Mouse (Mus musculus): ENCODE results near the gene Stkld1. TPM values are rescaled to one million over a fixed set of nuclear protein-coding genes. Genes with fewer than 3 reads are reported as not detected.
"Not testable (repeated sequence)": the region's sequence is repeated elsewhere in the genome, so short reads cannot be mapped to it uniquely, and the experiment has no call there.

Gene Stkld1
- total RNA-seq (2021): under 1 TPM; 0.20 to 0.39 TPM
- long read RNA-seq: 0 reads

GRCm38 (mm10) chr2:26933304-26934055, at the start of gene Stkld1, which contains the start of gene Surf4:
Stkld1 (plus strand) TSS chr2:26934047.
Surf4 (minus strand) TSS chr2:26933928.
- peak; percentile 84 to 92 for DNase-seq (ENCODE audit: low spot score in 2 of 2)

- DNase-seq (ENCODE audit: low spot score in 2 of 2): not testable (repeated sequence)
Observed at GRCm38 (mm10) chr2:26885541-26885940, 48.3 kb upstream of the Stkld1 start.

GRCm38 (mm10) chr2:26886170-26886569, 47.7 kb upstream of the Stkld1 start:
- DNase-seq (ENCODE audit: low spot score in 2 of 2): not testable (repeated sequence)

GRCm38 (mm10) chr2:26895898-26896297, 37.9 kb upstream of the Stkld1 start:
- DNase-seq (ENCODE audit: low spot score in 2 of 2): no peak

- DNase-seq (ENCODE audit: low spot score in 2 of 2): no peak
Observed at GRCm38 (mm10) chr2:26900731-26901130, 33.1 kb upstream of the Stkld1 start.

DNA sequence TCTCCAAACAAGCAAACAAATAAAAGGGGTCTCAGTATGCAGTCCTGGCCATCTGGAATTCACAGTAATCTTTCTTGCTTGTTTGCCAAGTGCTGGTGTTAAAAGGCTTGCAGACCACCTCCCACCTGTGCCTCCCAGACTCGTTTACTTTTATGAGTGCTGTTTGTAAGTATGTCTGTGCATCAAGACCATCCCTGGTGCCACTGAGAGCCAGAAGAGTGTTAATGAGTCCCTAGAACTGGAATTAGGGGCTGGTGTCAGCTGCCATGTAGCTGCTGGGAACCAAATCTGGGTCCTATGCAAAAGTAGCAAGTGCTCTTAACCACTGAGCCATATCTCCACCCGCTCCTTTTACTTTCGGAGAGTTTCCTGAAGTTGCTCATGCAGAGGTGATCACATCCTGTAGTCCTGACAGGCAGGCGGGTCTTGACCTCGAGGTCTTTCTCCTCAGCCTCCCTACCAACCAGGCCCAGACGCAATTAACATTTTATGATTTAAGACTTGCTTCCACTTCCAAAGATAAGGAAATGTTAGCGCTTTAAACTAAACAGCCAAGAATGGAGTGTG, 31.9 kb upstream of the Stkld1 start:
- no peak for DNase-seq (ENCODE audit: low spot score in 2 of 2)

DNA sequence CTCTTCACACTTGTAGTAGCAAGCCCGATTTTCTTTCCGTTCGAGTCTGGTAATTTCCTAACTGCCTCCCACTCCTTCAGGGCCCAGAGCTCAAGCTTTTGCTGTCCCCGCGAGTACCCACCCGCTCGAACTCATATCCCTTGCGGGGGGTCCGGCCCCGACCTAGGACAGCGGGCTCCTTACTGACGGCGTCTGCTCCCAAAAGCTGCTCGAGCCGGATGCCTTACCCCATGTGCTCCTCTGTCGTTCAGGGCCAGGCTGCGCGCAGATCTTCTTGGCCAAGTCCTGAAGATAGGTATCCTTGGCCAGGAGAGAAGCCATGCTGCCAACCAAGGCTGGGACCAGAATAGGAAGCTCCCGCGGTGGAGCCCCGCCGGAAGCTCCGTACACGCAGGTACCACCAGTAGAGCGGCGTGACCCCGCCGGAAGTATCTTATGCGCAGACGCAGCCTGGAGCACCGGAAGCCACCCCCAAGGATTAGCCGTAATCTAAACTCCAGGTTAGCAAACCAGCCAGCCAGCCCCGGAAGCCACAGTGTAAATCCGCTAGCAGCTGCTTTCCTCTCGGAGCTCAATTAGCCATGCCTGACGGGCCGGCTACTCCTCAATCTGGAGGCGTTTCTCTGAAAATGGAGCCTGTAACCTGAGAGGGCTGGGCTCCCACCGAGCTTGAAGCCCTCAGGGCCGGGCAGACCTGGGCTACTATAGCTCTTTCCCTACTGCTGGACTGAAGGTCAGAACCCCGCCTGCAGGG, 31.2 kb upstream of the Stkld1 start, which contains the start of gene Surf6:
Gene Surf6 (minus strand): TSS at position 413 of the 754 bp plus-strand sequence.
- DNase-seq (ENCODE audit: low spot score in 2 of 2): peak; percentile 88 to 90

DNA sequence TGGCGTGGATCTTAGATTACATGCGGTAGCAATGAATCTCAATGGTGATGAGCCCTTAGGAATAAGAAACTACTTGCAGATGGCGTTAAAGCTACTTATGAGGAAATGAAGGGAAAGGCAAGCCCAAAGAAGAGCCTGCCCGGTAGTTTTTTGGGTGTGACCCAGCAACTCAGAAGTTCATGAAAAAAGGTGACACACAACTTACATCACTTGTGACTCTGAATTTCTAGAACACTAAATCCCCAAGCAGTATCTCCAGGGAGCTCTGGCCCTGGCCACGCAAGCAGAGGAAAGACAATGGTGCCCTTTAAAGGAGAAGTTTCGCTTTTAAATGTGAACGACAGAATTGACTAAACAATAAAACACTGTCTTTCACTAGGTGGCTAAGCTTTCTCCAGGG, 30.5 kb upstream of the Stkld1 start:
- no peak for DNase-seq (ENCODE audit: low spot score in 2 of 2)

- no peak for DNase-seq (ENCODE audit: low spot score in 2 of 2)
Observed at GRCm38 (mm10) chr2:26905936-26906335, 27.9 kb upstream of the Stkld1 start.

- DNase-seq (ENCODE audit: low spot score in 2 of 2): no peak
Observed at GRCm38 (mm10) chr2:26906431-26906830, 27.4 kb upstream of the Stkld1 start.

DNA sequence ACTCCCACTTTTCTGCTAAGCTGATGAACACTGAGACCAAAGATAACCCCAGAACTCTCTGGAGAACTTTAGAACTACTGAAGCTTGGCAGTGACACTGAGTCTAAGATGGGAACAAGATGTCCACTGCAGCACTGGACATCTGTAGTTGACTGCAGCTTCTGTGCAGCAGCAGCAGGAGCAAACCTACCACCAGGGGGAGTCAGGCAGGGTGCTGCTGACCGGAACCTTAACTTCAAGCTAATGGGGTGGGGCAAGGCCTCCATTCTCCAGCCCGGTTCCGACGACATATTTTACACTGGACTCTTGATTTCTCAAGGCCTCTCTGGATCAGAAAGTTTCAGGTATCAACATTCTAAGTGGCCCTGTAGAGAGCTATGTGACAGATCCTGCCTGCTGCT, 26.7 kb upstream of the Stkld1 start:
- no peak for DNase-seq (ENCODE audit: low spot score in 2 of 2)

GRCm38 (mm10) chr2:26908710-26909386, 25.0 kb upstream of the Stkld1 start:
- DNase-seq (ENCODE audit: low spot score in 2 of 2): no peak

DNA sequence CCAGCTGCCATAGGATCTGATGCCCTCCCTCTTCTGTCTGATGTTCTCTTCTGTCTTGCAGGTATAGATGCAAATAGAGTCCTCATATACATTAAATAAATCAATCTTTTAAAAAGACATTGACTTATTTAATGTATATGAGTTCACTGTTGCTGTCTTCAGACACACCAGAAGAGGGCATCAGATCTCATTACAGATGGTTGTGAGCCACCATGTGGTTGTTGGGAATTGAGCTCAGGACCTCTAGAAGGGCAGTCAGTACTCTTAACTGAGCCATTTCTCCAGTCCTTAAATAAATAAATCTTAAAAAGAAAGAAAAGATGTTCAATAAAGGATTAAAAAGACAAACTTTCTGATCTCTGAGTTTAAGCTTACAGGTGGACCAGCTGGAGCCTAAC, 24.5 kb upstream of the Stkld1 start:
- no peak for DNase-seq (ENCODE audit: low spot score in 2 of 2)

- DNase-seq (ENCODE audit: low spot score in 2 of 2): peak; percentile 100
Observed at GRCm38 (mm10) chr2:26910124-26910993, 23.5 kb upstream of the Stkld1 start, which contains the start of the genes Med22 and Rpl7a. Med22 (minus strand) TSS chr2:26910677. Rpl7a (plus strand) TSS chr2:26910764.

DNA sequence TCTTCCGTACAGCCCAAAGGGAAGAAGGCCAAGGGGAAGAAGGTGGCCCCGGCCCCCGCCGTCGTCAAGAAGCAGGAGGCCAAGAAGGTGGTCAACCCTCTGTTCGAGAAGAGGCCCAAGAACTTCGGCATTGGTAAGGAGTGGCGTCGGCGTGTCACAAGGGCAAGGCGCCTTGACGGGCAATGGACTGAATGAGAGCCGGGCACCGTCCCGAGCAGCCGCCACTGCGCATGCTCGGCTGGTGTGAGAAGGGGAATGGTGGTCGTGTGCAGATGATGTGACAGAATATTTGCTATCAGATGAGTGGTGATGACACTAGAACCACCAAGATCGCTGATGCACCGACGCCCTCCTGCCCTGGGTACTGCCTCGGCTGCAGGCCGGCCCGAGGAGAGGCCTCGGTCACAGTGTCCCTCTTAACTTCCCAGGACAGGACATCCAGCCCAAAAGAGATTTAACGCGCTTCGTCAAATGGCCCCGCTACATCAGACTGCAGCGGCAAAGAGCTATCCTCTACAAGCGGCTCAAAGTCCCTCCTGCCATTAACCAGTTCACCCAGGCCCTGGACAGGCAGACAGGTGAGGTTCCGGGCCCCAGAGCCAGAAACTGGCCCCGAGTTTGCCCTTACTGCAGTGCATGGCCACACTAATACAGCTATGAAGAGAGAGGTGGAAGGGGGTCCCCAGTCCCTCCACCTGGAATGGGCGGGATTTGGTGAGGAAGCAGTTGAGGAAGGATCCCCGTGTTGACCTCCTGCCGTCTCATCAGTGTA, 22.7 kb upstream of the Stkld1 start:
- peak; percentile 73 to 81 for DNase-seq (ENCODE audit: low spot score in 2 of 2)

GRCm38 (mm10) chr2:26912253-26912770, 21.5 kb upstream of the Stkld1 start:
- no peak for DNase-seq (ENCODE audit: low spot score in 2 of 2)

- DNase-seq (ENCODE audit: low spot score in 2 of 2): no peak
Observed at GRCm38 (mm10) chr2:26913416-26914147, 20.3 kb upstream of the Stkld1 start.

- DNase-seq (ENCODE audit: low spot score in 2 of 2): no peak
Observed at GRCm38 (mm10) chr2:26914148-26914941, 19.5 kb upstream of the Stkld1 start.

Data from layer of hippocampus, postnatal 10 days (tissue).